Mouse (Mus musculus): ENCODE results near the gene Vsig10. TPM values are rescaled to one million over a fixed set of nuclear protein-coding genes. Genes with fewer than 3 reads are reported as not detected.
A peak's percentile ranks its signal among the peaks of the same experiment; 100 is the strongest.
"Not testable (repeated sequence)": the region's sequence is repeated elsewhere in the genome, so short reads cannot be mapped to it uniquely, and the experiment has no call there.

Vsig10 gene
- total RNA-seq, 2 experiments from 2014 or later = 3.4 to 6.2 TPM

DNA sequence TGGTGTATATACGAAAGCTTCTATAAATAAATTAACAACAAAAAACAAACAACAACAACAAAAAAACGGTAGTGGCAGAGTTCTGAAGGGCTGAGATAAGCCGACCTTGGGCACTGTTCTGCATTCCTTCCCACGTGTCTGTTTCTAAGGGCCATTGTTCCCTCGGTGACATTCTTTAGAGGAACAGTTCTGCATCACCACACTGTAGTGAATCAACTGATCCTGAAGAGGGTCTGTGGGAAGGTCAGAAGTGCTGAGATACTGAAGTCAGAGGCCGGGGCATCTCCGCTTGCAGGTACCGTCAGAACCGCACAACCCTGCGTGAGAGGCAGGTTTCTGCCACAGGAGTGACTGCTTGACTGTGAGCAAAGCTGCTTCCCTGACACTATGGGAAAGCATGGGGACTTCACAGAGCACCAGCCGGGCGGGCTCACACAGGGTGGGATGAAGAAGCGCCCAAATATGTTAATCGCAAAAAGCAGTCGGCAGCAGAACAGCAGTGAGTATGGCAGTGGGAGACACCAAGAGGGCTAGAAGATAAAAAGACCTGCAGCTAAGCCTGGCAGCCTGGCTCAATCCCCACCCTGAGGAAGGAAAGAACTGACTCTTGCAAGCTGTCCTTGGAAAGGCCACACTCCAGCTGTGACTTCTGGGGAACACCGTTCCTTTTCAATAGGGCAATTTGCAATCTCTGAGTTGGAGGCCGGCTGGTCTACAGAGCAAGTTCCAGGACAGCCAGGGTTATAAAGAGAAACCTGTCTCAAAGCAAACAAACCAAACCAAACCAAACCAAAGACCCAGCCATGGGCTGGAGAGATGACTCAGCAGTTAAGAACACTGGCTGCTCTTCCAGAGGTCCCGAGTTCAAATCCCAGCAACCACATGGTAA lies 14.9 kb upstream of the Vsig10 start:
- DNase-seq (ENCODE audit: low spot score in 2 of 2) = no peak

GRCm38 (mm10) chr5:117304947-117305346 lies 13.9 kb upstream of the Vsig10 start:
- DNase-seq (ENCODE audit: low spot score in 2 of 2) = peak; percentile 49 to 69

- no peak for DNase-seq (ENCODE audit: low spot score in 2 of 2)
These were observed 13.1 kb upstream of the Vsig10 start for GRCm38 (mm10) chr5:117305754-117306153.

DNA sequence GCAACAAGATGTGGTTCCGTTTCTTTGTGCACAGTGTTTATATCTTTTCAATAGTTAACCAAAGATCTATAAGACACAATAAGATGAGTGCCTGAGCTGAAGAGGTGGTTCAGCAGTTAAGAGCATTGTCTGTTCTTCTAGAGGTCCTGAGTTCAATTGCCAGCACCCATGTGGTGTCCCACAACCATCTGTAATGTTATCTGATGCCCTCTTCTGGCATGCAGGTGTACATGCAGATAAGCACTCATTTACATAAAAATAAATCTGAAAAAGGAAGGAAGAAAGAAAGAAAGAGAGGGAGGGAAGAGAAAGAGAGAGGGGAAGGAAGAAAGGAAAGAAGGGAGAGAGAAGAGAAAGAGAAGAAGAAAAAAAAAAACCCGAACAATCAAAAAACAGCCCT lies 12.1 kb upstream of the Vsig10 start:
- no peak for DNase-seq (ENCODE audit: low spot score in 2 of 2)

- DNase-seq (ENCODE audit: low spot score in 2 of 2) = peak; percentile 15 to 26
These were observed 11.2 kb upstream of the Vsig10 start for GRCm38 (mm10) chr5:117307699-117308098.

GRCm38 (mm10) chr5:117313420-117313819 lies 5.5 kb upstream of the Vsig10 start:
- no peak for DNase-seq (ENCODE audit: low spot score in 2 of 2)

DNA sequence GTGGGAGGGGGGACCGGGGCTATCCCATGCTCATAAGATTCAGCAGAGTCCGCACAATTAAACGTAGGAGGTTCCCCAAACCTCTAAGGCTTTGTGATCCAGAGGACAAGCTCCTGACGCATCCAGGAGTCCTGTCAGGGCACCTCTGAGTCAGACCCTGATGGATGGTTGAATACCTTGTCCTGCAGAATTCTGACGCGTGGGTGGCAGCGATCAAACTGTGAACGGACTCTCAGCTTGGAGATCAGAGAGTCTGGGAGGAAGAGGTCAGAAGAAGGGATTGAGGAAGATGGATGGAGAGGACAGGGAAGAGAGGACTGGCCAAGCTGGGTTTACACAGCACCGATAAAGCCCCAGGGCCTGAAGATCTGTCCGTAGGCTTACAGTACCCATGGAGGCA lies 5.0 kb upstream of the Vsig10 start:
- DNase-seq (ENCODE audit: low spot score in 2 of 2) = no peak

- DNase-seq (ENCODE audit: low spot score in 2 of 2) = no peak
These were observed 4.1 kb upstream of the Vsig10 start for GRCm38 (mm10) chr5:117314587-117315428.

GRCm38 (mm10) chr5:117323751-117324150 lies 4.9 kb downstream of the Vsig10 start:
- DNase-seq (ENCODE audit: low spot score in 2 of 2) = no peak

DNA sequence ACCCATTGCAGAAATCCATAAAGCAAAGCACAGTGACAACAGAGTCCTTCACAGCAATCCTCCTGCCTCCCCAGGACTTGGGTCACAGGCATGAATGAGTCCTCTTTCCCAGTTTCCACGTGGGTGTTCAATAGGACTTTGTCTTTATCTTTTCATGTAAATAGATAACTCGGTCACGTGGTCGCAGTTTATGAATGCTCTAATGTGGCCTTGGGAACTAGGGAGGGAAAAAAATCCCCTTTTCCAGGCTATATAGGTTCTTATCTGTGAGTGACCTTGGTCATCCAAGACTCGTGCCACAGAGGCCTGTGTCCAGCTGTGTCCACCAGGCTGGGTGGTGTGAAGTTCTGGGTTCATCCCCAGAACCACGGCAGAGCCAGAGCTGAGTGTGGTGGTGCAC lies 7.5 kb downstream of the Vsig10 start:
- DNase-seq (ENCODE audit: low spot score in 2 of 2) = no peak

DNA sequence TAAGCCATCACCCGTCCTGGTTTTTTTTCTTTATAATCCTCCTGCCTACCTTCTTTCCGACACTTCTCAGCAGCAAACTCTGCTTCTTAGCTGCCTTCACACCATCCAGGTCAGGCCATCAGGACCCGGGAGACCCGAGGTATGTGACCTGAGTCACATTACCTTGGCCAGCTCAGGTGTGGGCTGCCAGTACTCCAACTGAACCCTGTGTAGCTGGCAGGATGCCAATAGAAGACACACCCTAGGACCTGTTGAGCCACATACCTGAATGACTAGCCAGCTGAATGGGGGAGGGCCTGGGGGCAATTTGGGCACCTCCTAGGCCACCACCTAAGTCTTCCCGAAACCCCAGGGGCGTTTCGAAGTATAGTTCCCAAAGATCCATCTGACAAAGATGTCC lies 11.6 kb downstream of the Vsig10 start:
- no peak for DNase-seq (ENCODE audit: low spot score in 2 of 2)

- DNase-seq (ENCODE audit: low spot score in 2 of 2) = no peak
These were observed 19.1 kb downstream of the Vsig10 start for GRCm38 (mm10) chr5:117337999-117338398.

DNA sequence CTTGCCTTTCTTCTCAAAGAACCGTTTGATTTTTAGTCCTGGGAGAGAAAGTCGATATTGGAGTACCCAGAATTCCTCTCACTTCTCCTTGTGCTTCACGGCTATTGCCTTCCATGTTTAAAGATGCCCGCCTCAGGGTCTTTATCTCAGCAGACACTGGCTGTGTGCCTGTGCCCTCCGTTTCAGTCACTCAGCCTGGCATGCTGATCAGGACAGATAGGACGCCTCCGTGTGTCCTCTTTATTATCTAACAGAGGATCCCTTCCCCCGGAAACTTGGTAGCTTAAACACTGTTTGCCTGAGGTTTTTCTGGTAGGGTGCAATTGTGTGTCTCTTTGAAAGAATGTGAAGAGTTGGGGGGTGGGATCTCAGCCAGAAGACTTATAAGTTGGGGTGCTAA lies 19.6 kb downstream of the Vsig10 start:
- DNase-seq (ENCODE audit: low spot score in 2 of 2) = no peak

DNA sequence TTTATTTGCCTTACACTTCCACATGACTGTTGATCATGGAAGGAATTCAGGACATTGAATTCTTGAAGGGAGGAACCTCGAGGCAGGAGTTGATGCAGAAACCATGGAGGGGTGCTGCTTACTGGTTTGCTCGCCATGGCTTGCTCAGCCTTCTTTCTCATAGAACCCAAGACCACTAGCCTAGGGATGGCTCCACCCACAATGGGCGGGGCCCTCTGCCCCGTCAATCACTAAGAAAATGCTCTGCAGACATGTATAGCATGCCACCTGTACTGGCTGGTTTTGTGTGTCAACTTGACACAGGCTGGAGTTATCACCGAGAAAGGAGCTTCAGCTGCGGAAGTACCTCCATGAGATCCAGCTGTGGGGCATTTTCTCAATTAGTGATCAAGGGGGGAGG lies 21.2 kb downstream of the Vsig10 start:
- no peak for DNase-seq (ENCODE audit: low spot score in 2 of 2)

- DNase-seq (ENCODE audit: low spot score in 2 of 2) = no peak
These were observed 23.0 kb downstream of the Vsig10 start for GRCm38 (mm10) chr5:117341896-117342295.

DNA sequence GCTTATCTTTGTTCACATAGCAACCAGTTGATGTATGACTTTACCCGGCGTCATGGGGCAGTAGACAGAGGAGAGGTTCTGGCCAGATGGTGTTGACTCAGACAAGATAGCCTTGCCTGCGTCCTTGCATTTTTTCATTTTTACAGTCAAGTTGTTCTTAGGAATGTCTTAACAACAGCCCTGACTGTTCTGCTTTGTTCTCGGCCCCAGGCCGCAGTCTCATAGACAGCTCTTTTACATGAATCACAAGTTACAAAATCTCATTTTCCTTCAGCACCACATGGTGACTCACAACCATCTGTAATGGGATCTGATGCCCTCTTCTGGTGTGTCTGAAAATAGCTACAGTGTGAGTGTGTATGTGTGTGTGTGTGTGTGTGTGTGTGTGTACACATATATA lies 25.6 kb downstream of the Vsig10 start:
- DNase-seq (ENCODE audit: low spot score in 2 of 2) = not testable (repeated sequence)

- no peak for DNase-seq (ENCODE audit: low spot score in 2 of 2)
These were observed 26.6 kb downstream of the Vsig10 start for GRCm38 (mm10) chr5:117345432-117345976.

GRCm38 (mm10) chr5:117346281-117346680 lies 27.4 kb downstream of the Vsig10 start:
- no peak for DNase-seq (ENCODE audit: low spot score in 2 of 2)

DNA sequence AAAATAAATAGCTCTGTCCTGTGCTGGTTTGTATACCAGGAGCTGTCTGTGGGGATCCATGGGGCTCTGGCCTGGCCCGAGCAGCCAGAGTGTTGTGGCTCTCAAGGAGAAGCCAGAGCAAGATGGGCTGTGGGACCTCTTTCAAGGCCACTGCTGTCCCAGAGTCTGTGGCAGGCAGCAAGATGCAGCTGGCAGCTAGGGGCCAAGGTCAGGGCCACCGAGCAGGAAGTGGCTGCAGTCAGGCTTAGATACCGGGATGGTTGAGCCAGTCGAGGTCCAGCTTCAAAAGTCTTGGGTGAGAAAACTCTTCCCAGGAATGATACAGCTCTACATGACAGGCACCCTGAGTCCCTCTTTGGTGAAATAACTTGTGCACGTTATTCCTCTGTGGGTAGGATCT lies 28.1 kb downstream of the Vsig10 start:
- DNase-seq (ENCODE audit: low spot score in 2 of 2) = no peak

DNA sequence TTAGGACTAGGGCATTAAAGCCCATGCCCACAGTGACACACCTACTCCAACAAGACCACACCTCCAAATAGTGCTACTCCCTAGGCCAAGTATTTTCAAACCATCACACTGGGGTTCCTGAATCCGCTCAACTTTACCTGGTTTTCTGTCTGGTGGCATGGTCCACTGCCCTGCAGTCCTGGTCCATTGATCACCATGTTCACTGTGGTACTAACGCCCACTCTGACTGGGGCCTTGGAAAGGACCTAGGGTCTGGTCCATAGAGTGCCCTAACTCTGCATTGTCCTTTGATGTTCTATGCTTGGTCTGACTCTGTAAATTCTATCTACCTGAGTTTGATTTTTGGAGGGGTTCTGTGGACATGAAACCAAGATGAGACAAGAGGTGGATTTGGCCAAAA lies 29.0 kb downstream of the Vsig10 start:
- DNase-seq (ENCODE audit: low spot score in 2 of 2) = no peak

DNA sequence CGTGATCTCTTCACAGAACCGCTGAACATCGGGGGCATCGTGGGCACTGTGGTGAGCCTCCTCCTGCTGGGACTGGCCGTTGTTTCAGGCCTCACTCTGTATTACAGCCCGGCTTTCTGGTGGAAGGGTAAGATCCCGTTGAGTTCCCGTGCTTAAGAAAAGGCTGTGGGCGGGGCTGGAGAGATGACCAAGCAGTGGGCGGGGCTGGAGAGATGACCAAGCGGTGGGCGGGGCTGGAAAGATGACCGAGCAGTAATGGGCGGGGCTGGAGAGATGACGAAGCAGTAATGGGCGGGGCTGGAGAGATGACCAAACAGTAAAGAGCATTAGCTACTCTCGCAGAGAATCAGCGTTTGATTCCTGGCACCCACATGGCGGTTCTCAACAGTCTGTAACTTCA lies 29.4 kb downstream of the Vsig10 start:
- DNase-seq (ENCODE audit: low spot score in 2 of 2) = peak; percentile 41 to 61

DNA sequence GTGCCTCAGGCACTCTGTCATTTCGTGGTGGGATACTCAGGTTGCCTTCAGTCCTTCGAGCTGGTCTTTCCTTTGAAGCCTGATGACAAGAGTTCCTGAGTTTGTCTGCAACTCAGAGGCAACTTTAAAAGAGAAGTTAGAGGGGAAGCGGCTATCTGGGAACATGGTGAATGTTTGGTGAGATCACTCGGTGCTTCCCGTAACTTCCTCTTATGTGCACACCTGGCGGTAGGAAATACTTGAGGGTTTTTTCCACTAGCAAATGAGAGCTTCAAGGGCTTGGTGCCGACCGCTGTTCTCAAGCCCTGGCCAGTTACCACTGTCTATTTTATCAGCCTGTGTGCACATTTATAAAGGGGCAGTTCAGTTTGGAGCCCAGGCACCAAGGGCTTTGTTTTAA lies 35.2 kb downstream of the Vsig10 start:
- no peak for DNase-seq (ENCODE audit: low spot score in 2 of 2)
